Mouse (Mus musculus) heart, embryonic 11.5 days (tissue): ENCODE results near the gene Tanc1. TPM values are rescaled to one million over a fixed set of nuclear protein-coding genes. Genes with fewer than 3 reads are reported as not detected.

ENCODE experiments used
- ATAC-seq: fragments of 200-750 bp; cut with Nextera tagmentation; replicated peaks from 2 replicates; pipeline ENCODE4 v1.8.0; 2017; ENCODE audit warnings: moderate library complexity; ENCODE audit not compliant: insufficient number of reproducible peaks, low FRiP score, low TSS enrichment
- H3K27ac ChIP-seq: fragments of 300-500 bp; sonication (generic); 2 replicates; pipeline ENCODE4 v1.5.1; 2014; ENCODE audit warnings: mild to moderate bottlenecking, low read depth, low read length
- H3K27me3 ChIP-seq: fragments of 300-500 bp; sonication (generic); 2 replicates; pipeline ENCODE4 v1.6.1; 2014; ENCODE audit warnings: mild to moderate bottlenecking, low read length, mixed read lengths; ENCODE audit not compliant: control insufficient read depth, insufficient read depth
- H3K36me3 ChIP-seq: fragments of 300-500 bp; sonication (generic); 2 replicates; pipeline ENCODE4 v1.6.1; 2014; ENCODE audit warnings: mild to moderate bottlenecking, low read length, moderate library complexity, mixed read lengths; ENCODE audit not compliant: control insufficient read depth, insufficient read depth
- H3K4me1 ChIP-seq: fragments of 300-500 bp; sonication (generic); 2 replicates; pipeline ENCODE4 v1.6.1; 2014; ENCODE audit warnings: low read length; ENCODE audit not compliant: control insufficient read depth, insufficient read depth
- H3K4me2 ChIP-seq: fragments of 300-500 bp; sonication (generic); 2 replicates; pipeline ENCODE4 v1.6.1; 2014; ENCODE audit warnings: mild to moderate bottlenecking, moderate library complexity
- H3K4me3 ChIP-seq: fragments of 300-500 bp; sonication (generic); 2 replicates; pipeline ENCODE4 v1.5.1; 2014; ENCODE audit warnings: low read depth, low read length
- H3K9ac ChIP-seq: fragments of 300-500 bp; sonication (generic); 2 replicates; pipeline ENCODE4 v1.6.1; 2014; ENCODE audit warnings: mild to moderate bottlenecking, low read depth, low read length, moderate library complexity
- H3K9me3 ChIP-seq: fragments of 300-500 bp; sonication (generic); replicated peaks from 2 replicates; pipeline ENCODE4 v1.6.1; 2016; ENCODE audit warnings: low read length; ENCODE audit not compliant: control insufficient read depth
- WGBS: fragments of 180-500 bp; shearing (Covaris S2); extraction: QIAGEN DNeasy Blood & Tissue Kit; methylation state at CpG from one replicate; pipeline ENCODE4 v1.1.7; 2014; ENCODE audit not compliant: insufficient replicate concordance; 5-methylcytosine and 5-hydroxymethylcytosine counted together
- polyA plus RNA-seq: library from polyadenylated mRNA; unstranded; fragments of >200 nt; fragmentation: Nextera tagmentation; extraction: Ambion mirVana; gene quantifications from 2 replicates; pipeline ENCODE4 v1.2.1, GENCODE M21; 2014

Gene Tanc1
- polyA plus RNA-seq, 1 experiment from 2014 or later: 26.0 TPM

DNA sequence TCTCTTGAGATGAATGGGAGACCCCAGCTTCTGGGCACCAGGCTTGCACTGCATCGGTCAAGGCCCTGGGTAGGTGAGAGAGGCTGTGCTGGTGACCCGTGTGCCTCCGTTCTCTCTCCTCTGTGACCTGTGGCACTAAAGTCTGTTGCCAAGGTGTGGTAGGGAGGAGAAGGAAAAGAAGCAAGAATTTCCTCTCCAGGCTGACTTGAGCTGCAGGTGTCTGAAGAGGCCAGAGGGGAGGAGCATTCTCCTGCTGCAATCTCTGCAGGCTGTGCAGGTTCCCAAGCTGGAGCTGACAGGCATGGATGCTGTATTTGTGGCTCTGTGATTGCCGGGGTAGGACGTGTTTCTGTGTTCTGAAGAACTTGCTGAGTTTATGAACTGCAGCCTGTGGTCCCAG is 163.3 kb downstream of the Tanc1 start:
- WGBS: 79% methylated on average over 5 of the region's 5 CpGs
- Histone ChIP-seq H3K27ac (no peak overlapping the region), H3K4me2 (no peak overlapping the region), H3K4me3 (no peak overlapping the region), H3K4me1 (peaks cover 25% of the 10 kb centered on the region), H3K9me3 (no peaks in the 10 kb centered on the region), H3K36me3 (no peaks in the 10 kb centered on the region), H3K27me3 (no peaks in the 10 kb centered on the region), H3K9ac (no peak overlapping the region)
- ATAC-seq: no peak

DNA sequence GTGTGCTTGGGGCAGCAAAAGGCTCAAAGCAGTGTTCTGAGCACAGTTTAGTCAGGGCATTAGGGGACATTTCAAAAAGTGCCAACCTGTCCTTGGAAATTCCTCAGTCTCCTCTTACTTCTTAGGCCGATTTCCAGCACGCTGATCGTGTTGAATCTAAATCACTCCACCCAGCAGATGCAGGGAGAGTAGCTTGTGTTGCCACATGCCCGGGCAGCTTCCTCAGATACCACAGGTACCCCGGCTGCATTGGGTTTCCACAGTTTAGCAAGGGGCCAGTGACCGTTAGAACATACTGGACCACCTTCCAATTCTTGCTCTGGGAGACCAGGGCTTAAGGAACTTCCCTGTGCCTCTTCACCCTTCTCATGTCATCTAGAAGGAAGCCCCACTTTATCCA is 164.0 kb downstream of the Tanc1 start:
- WGBS: 79% methylated on average over 6 of the region's 6 CpGs
- Histone ChIP-seq H3K9ac (no peak overlapping the region), H3K27me3 (no peaks in the 10 kb centered on the region), H3K27ac (no peak overlapping the region), H3K4me3 (no peak overlapping the region), H3K4me1 (peaks cover 18% of the 10 kb centered on the region), H3K36me3 (no peaks in the 10 kb centered on the region), H3K9me3 (no peaks in the 10 kb centered on the region), H3K4me2 (no peak overlapping the region)
- ATAC-seq: no peak

DNA sequence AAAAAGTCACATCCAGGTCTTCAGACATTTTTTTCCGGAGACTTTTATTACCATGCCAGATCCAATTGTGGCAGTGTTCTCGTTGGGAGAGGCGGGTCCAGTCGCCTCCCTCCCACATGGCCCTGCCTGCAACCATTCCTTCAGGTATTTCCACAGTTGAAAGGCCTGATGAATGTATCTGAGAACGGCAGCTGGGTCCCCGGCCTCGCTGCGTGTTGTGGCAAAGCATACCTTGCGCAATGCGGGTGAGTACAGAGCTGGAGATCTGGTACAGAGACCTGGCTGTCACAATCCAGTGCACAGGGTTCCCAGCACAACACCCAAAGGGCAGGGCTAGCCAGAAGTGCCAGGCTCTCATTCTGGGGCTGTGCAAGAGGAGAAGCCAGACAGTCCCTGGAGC is 167.5 kb downstream of the Tanc1 start:
- WGBS: 85% methylated on average over 10 of the region's 10 CpGs
- Histone ChIP-seq H3K9ac (no peak overlapping the region), H3K4me2 (no peak overlapping the region), H3K36me3 (0 out of 2 replicates have a peak, but pooled peaks cover 2% of the 10 kb centered on the region), H3K4me3 (no peak overlapping the region), H3K27ac (no peak overlapping the region), H3K4me1 (peaks cover 30% of the 10 kb centered on the region), H3K27me3 (no peaks in the 10 kb centered on the region), H3K9me3 (no peaks in the 10 kb centered on the region)
- ATAC-seq: no peak

DNA sequence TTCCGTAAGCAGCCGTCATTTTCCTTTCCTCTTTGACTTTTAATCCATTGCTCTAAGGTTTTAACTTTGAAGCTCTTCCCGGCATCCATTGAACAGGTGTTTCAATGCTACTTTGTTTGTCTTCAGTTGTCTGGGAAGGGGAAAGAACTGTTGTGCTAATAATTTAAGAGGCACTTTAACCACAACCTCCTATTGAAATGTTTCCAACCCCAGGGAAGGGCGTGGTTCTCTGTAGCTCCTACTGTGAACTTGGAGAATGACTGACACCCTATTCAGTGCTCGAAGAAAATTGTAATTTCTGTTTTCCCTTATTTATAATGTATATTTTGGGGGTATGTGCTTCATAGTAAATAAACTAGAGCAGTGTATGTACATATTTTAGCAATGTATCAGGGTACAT is 168.4 kb downstream of the Tanc1 start:
- Histone ChIP-seq H3K4me1 (peaks cover 30% of the 10 kb centered on the region), H3K9ac (no peak overlapping the region), H3K36me3 (0 out of 2 replicates have a peak, but pooled peaks cover 2% of the 10 kb centered on the region), H3K27me3 (no peaks in the 10 kb centered on the region), H3K4me3 (no peak overlapping the region), H3K9me3 (no peaks in the 10 kb centered on the region), H3K4me2 (no peak overlapping the region), H3K27ac (no peak overlapping the region)
- WGBS: 89% methylated on average over 5 of the region's 5 CpGs
- ATAC-seq: no peak

DNA sequence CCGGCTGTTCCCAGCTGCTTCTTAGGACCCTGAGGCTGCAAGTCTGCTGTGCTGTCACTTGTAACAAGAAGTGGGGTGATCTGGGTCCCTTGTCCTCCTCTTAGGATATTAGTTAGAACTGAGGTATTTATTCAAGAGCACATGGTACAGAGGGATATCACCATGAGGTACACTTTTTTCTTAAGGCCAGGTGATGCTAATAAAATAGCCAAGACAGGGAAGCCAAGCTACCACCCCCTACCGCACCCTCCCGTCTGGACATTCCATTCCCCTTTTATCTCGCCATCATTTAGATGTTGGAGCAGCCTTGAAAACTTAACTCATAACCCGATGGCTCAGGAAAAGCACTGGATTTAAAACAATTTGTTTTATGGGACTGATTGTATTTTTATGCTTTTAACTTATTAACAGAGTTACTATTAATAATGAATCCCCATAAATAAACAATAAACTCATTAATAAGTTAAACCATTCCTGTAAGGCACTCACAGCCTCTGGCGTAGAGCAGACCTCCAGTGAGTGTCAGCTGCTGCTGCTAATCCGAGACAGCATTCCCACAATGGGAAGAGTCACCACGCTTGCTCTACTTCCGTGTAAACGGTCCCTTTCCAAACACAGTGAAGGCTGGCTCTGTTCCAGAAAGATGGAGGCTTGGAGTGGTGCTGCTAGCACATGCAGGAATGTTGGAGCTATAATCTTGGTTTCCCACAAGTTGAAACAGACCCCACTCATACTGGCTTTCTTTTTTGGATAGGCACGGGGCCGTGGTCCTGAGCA is 171.4 kb downstream of the Tanc1 start:
- Histone ChIP-seq H3K4me3 (no peak overlapping the region), H3K9ac (no peak overlapping the region), H3K9me3 (no peaks in the 10 kb centered on the region), H3K27ac (peak overlapping the region; percentile 54; the same call in 1 of the 2 replicates), H3K4me1 (peaks cover 30% of the 10 kb centered on the region), H3K27me3 (no peaks in the 10 kb centered on the region), H3K4me2 (no peak overlapping the region), H3K36me3 (peaks cover 2% of the 10 kb centered on the region; the same call in 1 of the 2 replicates)
- no peak for ATAC-seq
- 52% methylated on average over 12 of the region's 12 CpGs for WGBS

DNA sequence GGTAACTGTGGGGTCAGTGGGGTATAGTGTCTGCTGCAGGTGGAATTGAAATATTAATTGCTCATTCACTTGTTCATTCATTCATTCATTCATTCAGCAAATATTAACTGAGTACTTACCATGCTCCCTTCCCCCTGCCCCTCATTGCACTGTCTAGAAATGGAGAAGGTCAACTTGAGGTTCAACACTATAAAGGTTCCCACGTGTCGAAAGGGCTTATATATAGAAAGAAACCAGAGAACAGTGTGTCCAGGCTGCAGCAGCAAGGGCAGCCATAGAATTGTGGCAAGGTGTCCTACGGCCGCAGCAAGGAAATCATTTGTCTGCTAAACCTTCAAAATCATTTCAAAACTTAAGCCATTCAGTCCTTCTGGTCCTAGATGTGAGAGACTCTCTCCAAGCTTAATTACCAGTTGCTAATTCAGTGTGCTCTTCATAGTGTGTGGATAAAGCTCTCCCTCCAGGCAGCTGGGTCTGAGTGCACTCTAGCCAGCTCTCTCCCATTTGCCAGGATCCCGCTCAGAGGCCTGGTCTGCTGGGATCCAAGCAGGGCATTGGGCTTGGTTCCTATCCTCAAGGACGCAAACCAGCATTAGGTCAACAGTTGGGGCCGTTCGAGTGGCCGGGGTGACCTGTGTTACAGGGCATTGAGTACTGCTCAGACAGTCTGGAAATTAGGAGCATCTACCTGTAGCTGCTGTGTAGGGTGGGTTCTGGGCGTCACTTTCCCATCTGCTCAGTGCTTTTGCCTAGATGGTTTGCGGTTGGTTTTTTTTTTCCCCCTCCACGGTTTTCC is 172.2 kb downstream of the Tanc1 start:
- Histone ChIP-seq H3K9ac (no peak overlapping the region), H3K4me1 (peaks cover 30% of the 10 kb centered on the region), H3K9me3 (no peaks in the 10 kb centered on the region), H3K4me3 (no peak overlapping the region), H3K36me3 (peaks cover 2% of the 10 kb centered on the region; the same call in 1 of the 2 replicates), H3K27me3 (no peaks in the 10 kb centered on the region), H3K27ac (peak overlapping the region; percentile 54; the same call in 1 of the 2 replicates), H3K4me2 (no peak overlapping the region)
- 74% methylated on average over 12 of the region's 12 CpGs for WGBS
- no peak for ATAC-seq

DNA sequence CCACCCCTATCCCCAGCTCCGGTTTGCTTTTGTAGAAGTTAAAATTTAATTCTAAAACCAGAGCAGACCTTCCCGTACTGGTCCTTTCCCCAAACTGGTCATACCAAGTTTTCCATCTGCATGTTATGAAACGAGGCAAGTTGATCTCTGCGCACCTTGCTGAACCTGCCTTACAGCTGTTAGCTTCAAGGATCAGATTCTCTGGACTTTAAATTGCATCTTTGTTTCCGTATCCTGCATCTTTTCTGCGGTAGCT is 172.7 kb downstream of the Tanc1 start:
- no peak overlapping the region for H3K4me2 ChIP-seq
- WGBS: 87% methylated on average over 6 of the region's 6 CpGs
- no peak for ATAC-seq
- no peaks in the 10 kb centered on the region for H3K27me3 ChIP-seq
- H3K36me3 ChIP-seq: peaks cover 2% of the 10 kb centered on the region; the same call in 1 of the 2 replicates
- H3K4me1 ChIP-seq: peaks cover 30% of the 10 kb centered on the region
- H3K9ac ChIP-seq: no peak overlapping the region
- H3K27ac ChIP-seq: no peak overlapping the region
- H3K9me3 ChIP-seq: no peaks in the 10 kb centered on the region
- H3K4me3 ChIP-seq: no peak overlapping the region

DNA sequence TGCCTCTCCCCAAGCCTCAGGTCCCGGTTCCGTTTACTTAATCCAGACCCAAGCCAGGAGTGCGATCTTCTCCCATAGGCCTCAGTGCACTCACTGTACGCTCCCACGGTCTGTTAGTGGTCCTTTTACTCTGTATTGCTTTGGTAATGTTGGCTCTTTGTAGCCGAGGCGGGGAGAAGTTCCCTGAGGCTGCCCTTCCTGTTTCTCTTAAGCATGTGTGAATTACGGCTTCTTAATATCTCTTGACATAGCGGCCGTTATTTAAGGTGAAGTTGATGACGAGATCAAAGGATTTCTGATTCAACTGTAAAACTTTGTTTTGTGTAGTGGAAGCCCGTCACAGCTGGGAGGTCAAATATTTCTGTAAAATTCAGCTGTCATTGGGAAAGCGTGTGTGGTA is 173.8 kb downstream of the Tanc1 start:
- H3K36me3 ChIP-seq: peaks cover 2% of the 10 kb centered on the region; the same call in 1 of the 2 replicates
- no peak overlapping the region for H3K4me3 ChIP-seq
- H3K9me3 ChIP-seq: no peaks in the 10 kb centered on the region
- H3K27ac ChIP-seq: no peak overlapping the region
- peaks cover 30% of the 10 kb centered on the region for H3K4me1 ChIP-seq
- no peak for ATAC-seq
- H3K9ac ChIP-seq: no peak overlapping the region
- WGBS: 77% methylated on average over 13 of the region's 13 CpGs
- H3K4me2 ChIP-seq: no peak overlapping the region
- no peaks in the 10 kb centered on the region for H3K27me3 ChIP-seq
